Mouse (Mus musculus) heart, adult 8-10 months (tissue): Measurements from ENCODE around the gene Aoc3. TPM values are rescaled to one million over a fixed set of nuclear protein-coding genes. Genes with fewer than 3 reads are reported as not detected.
"Not testable (repeated sequence)": the region's sequence is repeated elsewhere in the genome, so short reads cannot be mapped to it uniquely, and the experiment has no call there.

Source experiments
- DNase-seq: peaks from one replicate; pipeline ENCODE4 v3.0.0; 2022; ENCODE audit warnings: low spot score
- microRNA-seq: library from miRNA; unstranded; fragments of <30 nt; microRNA quantifications from one replicate; pipeline ENCODE4 v1.2.0, GENCODE M21; 2022
- total RNA-seq, 4 experiments: library from RNA; stranded (reverse); gene quantifications; 2 replicates each; pipeline ENCODE4 v1.2.4; 2022

The Aoc3 gene
- total RNA-seq, 4 experiments from 2014 or later, result 7.1 to 9.2 (median 8.5) TPM

DNA sequence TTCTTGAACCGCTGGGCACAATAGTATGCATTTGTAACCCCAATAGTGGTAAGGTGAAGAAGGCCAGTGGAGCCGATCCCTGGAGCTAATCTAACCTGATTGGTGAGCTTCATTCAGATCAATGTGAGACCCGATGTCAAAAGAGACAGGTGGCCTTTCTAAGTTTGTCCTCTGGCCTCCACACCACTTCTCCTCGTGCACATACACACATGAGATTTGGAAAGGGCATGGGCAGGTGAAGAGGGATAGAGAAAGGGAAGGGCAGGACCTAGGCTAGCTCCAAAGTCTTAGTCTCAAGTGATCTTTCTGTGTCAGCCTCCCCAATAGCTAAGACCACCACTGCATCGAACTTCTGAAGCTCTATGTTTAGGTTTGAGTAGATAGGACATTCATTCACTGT is 39.7 kb downstream of the Aoc3 start:
- DNase-seq, result no peak

DNA sequence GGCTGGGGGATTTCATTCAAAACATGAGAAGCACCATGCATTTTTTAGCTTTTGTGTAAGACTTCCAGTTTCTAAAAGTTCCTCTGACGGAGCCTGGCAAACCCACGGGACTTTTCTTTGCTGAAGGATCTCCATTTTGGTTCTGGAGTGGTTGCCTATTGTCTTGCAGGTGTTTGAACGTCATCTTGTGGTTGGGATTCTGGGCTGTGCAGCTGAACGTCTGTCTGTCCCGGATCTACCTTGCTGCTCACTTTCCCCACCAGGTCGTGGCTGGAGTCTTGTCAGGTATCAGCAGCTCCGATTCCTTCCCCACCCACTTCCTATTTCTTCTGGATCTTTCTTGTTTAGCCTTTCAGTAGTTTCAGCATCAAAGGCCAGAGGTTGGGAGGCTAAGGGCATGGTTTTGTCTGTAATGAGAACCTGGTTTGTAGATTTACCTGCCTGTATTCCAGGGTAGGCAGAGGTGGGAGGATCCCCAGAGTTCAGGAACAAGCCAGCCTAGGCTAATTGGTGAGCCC is 44.1 kb downstream of the Aoc3 start:
- DNase-seq, result no peak

DNA sequence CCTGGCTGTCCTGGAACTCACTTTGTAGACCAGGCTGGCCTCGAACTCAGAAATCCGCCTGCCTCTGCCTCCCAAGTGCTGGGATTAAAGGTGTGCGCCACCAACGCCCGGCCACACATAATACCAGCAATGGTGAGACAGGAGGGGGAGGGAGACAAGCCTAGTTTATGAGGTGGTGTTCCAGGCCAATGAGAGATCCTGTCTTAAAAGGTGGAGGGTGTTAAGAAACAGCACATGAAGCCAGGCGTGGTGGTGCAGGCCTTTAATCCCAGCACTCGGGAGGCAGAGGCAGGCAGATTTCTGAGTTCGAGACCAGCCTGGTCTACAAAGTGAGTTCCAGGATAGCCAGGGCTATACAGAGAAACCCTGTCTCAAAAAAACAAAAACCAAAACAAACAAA is 47.8 kb downstream of the Aoc3 start:
- not testable (repeated sequence) for DNase-seq

DNA sequence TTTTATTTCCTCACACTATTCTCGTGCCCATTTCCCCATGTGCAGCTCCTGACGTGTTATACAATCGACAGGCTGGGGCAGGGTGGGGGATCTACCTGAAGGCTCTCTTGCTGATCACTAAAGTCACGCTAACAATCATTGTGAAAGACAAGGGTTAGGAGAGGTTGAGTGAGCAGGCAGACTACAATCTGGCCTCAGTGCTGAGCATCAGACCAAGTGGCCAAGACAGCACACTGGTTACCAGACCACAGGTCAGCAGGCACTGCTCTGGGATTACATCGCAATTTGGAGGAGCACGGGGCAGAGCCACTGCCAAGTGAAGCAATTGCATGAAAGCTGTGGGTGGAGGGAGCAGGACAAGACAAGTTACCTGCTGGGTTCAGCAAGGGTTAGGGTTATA is 48.5 kb downstream of the Aoc3 start:
- DNase-seq, result no peak

DNA sequence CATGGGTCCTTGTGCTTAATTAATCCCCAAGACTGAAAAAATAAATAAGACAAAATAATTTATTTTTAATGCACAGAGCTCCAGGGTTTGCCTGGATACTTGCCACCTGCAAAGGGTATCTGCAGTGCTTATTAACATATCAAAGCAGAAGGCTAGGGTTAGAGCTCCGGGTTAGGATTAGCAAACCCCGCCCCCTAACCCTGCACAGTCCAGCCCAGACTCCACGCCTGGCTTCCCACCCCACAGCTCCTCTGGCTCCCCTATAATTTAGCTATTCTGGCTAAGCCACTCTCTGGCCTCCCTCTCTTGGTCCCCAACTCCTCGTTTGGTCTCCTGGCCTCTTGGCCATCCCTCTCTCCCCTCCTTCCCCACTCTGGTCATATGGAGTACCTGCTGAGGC is 51.4 kb downstream of the Aoc3 start:
- no peak for DNase-seq

Small RNA genes lying within 50 kb of the gene (microRNA-seq; reads per million reads assigned to microRNA genes)
- not detected for gene Gm25593

Other genes starting within 250 kb of the Aoc3 start
- 10 to 100 TPM; 14.5 to 21.0 (median 17.6) TPM for gene Coasy, start 248.0 kb upstream of the Aoc3 start, total RNA-seq
- gene Mlx, start 243.3 kb upstream of the Aoc3 start, total RNA-seq, result 10 to 100 TPM; 15.5 to 24.4 (median 20.0) TPM
- gene Psmc3ip, start 235.2 kb upstream of the Aoc3 start, total RNA-seq, result 1 to 10 TPM; 2.3 to 3.1 (median 2.8) TPM
- gene Retreg3, start 210.7 kb upstream of the Aoc3 start, total RNA-seq, result 10 to 100 TPM; 26.5 to 31.2 (median 29.0) TPM
- 10 to 100 TPM; 23.2 to 27.3 (median 25.4) TPM for gene Tubg1, start 210.7 kb upstream of the Aoc3 start, total RNA-seq
- gene Tubg2, start 174.7 kb upstream of the Aoc3 start, total RNA-seq, result 1 to 10 TPM; 2.7 to 4.9 (median 3.0) TPM
- 1 to 10 TPM; 1.1 to 2.9 (median 1.5) TPM for gene Cntnap1, start 160.1 kb upstream of the Aoc3 start, total RNA-seq
- gene Plekhh3, start 159.3 kb upstream of the Aoc3 start, total RNA-seq, result 10 to 100 TPM; 23.4 to 29.9 (median 28.1) TPM
- under 1 TPM in 2 of 4 experiments, not detected in 2; 0.14 to 0.19 TPM for gene Ccr10, start 155.2 kb upstream of the Aoc3 start, total RNA-seq
- gene Ezh1, start 104.1 kb upstream of the Aoc3 start, total RNA-seq, result 10 to 100 TPM; 28.6 to 37.3 (median 31.7) TPM
- gene Ramp2, start 84.6 kb upstream of the Aoc3 start, total RNA-seq, result 10 to 100 TPM; 60.8 to 93.6 (median 83.9) TPM
- 100 to 1,000 TPM in 3 of 4 experiments, 10 to 100 TPM in 1; 88.4 to 109 (median 104) TPM for gene Vps25, start 76.9 kb upstream of the Aoc3 start, total RNA-seq
- gene Wnk4, start 70.0 kb upstream of the Aoc3 start, total RNA-seq, result 10 to 100 TPM in 3 of 4 experiments, 1 to 10 TPM in 1; 7.6 to 16.6 (median 14.2) TPM
- under 1 TPM in 3 of 4 experiments, not detected in 1; 0.14 to 0.29 (median 0.22) TPM for gene Cntd1, start 51.6 kb upstream of the Aoc3 start, total RNA-seq
- gene Coa3, start 51.5 kb upstream of the Aoc3 start, total RNA-seq, result 100 to 1,000 TPM in 2 of 4 experiments, 10 to 100 TPM in 2; 93.0 to 105 (median 98.0) TPM
- gene Becn1, start 28.3 kb upstream of the Aoc3 start, total RNA-seq, result 100 to 1,000 TPM in 2 of 4 experiments, 10 to 100 TPM in 2; 78.6 to 116 (median 100) TPM
- gene Psme3, start 14.4 kb upstream of the Aoc3 start, total RNA-seq, result 10 to 100 TPM; 66.4 to 85.0 (median 73.6) TPM
- 1 to 10 TPM; 1.4 to 1.9 (median 1.7) TPM for gene Aoc2, start 5.5 kb upstream of the Aoc3 start, total RNA-seq
- not detected for gene G6pc, start 37.0 kb downstream of the Aoc3 start, total RNA-seq
- 10 to 100 TPM; 12.3 to 25.8 (median 22.4) TPM for gene Aarsd1, start 87.0 kb downstream of the Aoc3 start, total RNA-seq
- gene Gm27029, start 94.2 kb downstream of the Aoc3 start, total RNA-seq, result 10 to 100 TPM in 1 of 4 experiments, 1 to 10 TPM in 3; 5.0 to 11.5 (median 6.8) TPM
- 10 to 100 TPM; 10.5 to 13.1 (median 11.8) TPM for gene Rundc1, start 94.5 kb downstream of the Aoc3 start, total RNA-seq
- 10 to 100 TPM; 46.5 to 67.8 (median 61.1) TPM for gene Ptges3l, start 94.7 kb downstream of the Aoc3 start, total RNA-seq
- gene Rpl27, start 111.7 kb downstream of the Aoc3 start, total RNA-seq, result 10 to 100 TPM; 29.2 to 41.5 (median 39.2) TPM
- gene Ifi35, start 117.8 kb downstream of the Aoc3 start, total RNA-seq, result 10 to 100 TPM; 13.4 to 14.6 (median 13.9) TPM
- 1 to 10 TPM; 5.3 to 7.5 (median 6.2) TPM for gene Rnd2, start 134.4 kb downstream of the Aoc3 start, total RNA-seq
- gene Vat1, start 135.6 kb downstream of the Aoc3 start, total RNA-seq, result 10 to 100 TPM; 20.6 to 23.2 (median 21.8) TPM
- under 1 TPM; 0.22 to 0.57 (median 0.35) TPM for gene Brca1, start 221.3 kb downstream of the Aoc3 start, total RNA-seq
- gene Nbr1, start 221.5 kb downstream of the Aoc3 start, total RNA-seq, result 100 to 1,000 TPM in 1 of 4 experiments, 10 to 100 TPM in 3; 91.5 to 100 (median 96.2) TPM